Mouse (Mus musculus): ENCODE measurements at regions not wholly inside any gene's neighbourhood (a gene's known extent, or its start where the extent isn't known, plus 50 kb on each side); places are given as distances from the start of the nearest gene placed in this dataset.

- TF ChIP-seq CTCF (IDR thresholded peaks at IDR 0.05; ENCODE audit: control insufficient read depth, insufficient read depth, insufficient read length) (no peak), CEBPB (IDR thresholded peaks at IDR 0.05; ENCODE audit: low read depth) (no peak), MYOG (IDR thresholded peaks at IDR 0.05; ENCODE audit: control insufficient read depth, extremely low read depth, insufficient read length) (no peak), USF1 (IDR thresholded peaks at IDR 0.05; ENCODE audit: low read depth) (no peak), MAX (IDR thresholded peaks at IDR 0.05) (no peak), MYOD1 (IDR thresholded peaks at IDR 0.05; ENCODE audit: control insufficient read depth, insufficient read length, low read depth) (no peak)
These were observed 388.4 kb upstream of the Id4 start for GRCm38 (mm10) chr13:47872645-47873044.

Data from C2C12 (cell line).